Mouse (Mus musculus): ENCODE data around the gene Mapk8ip1. TPM values are rescaled to one million over a fixed set of nuclear protein-coding genes. Genes with fewer than 3 reads are reported as not detected.

Gene Mapk8ip1
- polyA plus RNA-seq, 1 experiment from 2014 or later: 34.8 TPM

DNA sequence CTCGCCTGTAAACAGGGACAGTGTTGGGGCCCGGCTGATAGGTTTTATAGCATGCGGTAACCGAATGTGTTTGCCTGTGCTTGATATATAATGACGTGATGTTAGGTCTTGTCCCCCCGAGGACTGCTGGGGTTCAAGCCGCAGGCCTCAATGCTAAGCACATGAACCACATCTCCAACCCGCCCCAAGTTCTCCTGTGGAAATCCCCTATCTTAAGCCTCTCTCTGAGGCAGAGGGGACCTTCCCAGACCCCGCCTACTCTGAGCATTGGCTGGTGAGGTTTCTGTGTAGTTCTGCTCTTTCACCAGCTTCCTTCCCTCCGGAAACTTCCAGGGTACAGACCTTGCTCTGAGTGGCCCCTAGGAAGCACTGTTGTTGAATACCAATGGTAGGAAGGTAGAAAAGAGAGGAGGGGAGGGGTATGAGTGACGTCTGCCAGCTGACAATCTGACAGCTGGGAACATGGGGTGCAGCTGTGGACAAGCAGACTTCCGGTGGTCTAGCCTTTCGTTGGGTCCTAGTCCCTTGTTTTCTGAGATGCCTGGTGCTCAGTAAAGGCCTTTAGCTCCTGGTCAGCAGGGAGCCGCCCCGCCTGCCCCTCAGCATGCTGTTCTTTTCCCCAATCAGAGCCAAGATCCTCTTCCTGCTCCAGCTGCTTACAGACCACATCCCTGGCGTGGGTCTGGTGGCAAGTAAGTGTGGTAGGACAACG is 21.1 kb downstream of the Mapk8ip1 start:
- peaks cover 11% of the 10 kb centered on the region for H3K4me1 ChIP-seq (replicated peaks)
- peaks cover 78% of the 10 kb centered on the region for H3K36me3 ChIP-seq
- no peaks in the 10 kb centered on the region for H3K27me3 ChIP-seq
- H3K4me2 ChIP-seq: no peak overlapping the region
- 74% methylated on average over 17 of the region's 17 CpGs for WGBS
- no peak for ATAC-seq (ENCODE audit: insufficient number of reproducible peaks, insufficient read depth, low FRiP score, low TSS enrichment, low read depth)
- no peak overlapping the region for H3K27ac ChIP-seq
- H3K9me3 ChIP-seq: no peaks in the 10 kb centered on the region
- H3K4me3 ChIP-seq (replicated peaks): no peak overlapping the region
- H3K9ac ChIP-seq (replicated peaks): no peak overlapping the region

DNA sequence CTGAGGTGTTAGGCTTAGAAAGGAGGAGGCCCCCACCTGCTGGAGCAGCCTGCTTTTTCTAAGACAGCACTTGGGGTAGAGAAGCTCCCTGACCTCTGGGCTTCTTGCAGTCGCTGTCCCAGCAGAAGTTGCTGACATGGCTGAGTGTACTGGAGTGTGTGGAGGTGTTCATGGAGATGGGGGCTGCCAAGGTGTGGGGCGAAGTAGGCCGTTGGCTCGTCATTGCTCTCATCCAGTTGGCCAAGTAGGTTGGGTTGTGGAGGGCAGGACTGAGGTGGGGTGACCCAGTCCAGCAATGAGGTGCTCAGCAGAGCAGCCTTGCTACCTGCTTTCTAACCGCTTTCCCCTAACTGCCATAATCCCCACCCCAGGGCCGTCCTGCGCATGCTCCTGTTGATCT is 23.7 kb downstream of the Mapk8ip1 start:
- peaks cover 52% of the 10 kb centered on the region for H3K36me3 ChIP-seq

DNA sequence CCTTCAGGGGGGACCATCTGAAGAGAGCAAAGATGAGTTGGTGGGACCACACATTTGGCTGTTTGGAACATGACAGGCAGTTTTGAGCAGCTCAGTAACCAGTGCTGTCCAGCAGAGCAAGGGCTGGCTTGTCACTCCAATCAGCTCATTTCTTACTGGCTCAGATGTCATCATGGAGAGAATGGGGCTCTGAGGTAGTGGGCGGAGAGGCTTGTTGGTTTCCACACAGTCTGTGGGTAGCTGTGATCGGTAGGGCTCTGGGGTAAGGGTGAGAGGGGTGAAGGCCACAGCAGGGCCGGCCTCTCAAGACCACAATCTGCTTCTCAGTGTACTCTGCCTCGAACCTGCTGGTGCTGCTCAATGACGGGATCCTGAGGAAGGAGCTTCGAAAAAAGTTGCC is 24.8 kb downstream of the Mapk8ip1 start:
- Histone ChIP-seq H3K4me1 (replicated peaks) (peaks cover 32% of the 10 kb centered on the region), H3K27me3 (peaks cover 16% of the 10 kb centered on the region), H3K4me2 (peak overlapping the region; percentile 94), H3K36me3 (peaks cover 42% of the 10 kb centered on the region), H3K27ac (no peak overlapping the region), H3K9ac (replicated peaks) (peak overlapping the region; percentile 57; the same call in 1 of the 2 replicates), H3K4me3 (replicated peaks) (peak overlapping the region; percentile 76), H3K9me3 (no peaks in the 10 kb centered on the region)
- 83% methylated on average over 6 of the region's 6 CpGs for WGBS
- no peak for ATAC-seq (ENCODE audit: insufficient number of reproducible peaks, insufficient read depth, low FRiP score, low TSS enrichment, low read depth)

More for the DNA sequence above, 23.7 kb downstream of the Mapk8ip1 start:
- Histone ChIP-seq H3K9ac (replicated peaks) (no peak overlapping the region), H3K27ac (no peak overlapping the region), H3K4me2 (no peak overlapping the region), H3K9me3 (no peaks in the 10 kb centered on the region), H3K4me1 (replicated peaks) (peaks cover 22% of the 10 kb centered on the region), H3K4me3 (replicated peaks) (no peak overlapping the region), H3K27me3 (peaks cover 6% of the 10 kb centered on the region; the same call in 1 of the 2 replicates)
- 91% methylated on average over 7 of the region's 7 CpGs for WGBS
- ATAC-seq (ENCODE audit: insufficient number of reproducible peaks, insufficient read depth, low FRiP score, low TSS enrichment, low read depth): no peak

- Histone ChIP-seq H3K36me3 (peaks cover 37% of the 10 kb centered on the region), H3K9ac (replicated peaks) (peak overlapping the region; percentile 57), H3K4me3 (replicated peaks) (peak overlapping the region; percentile 76), H3K4me2 (peak overlapping the region; percentile 94), H3K27ac (peak overlapping the region; percentile 87), H3K4me1 (replicated peaks) (peaks cover 37% of the 10 kb centered on the region), H3K9me3 (no peaks in the 10 kb centered on the region), H3K27me3 (peaks cover 21% of the 10 kb centered on the region)
- ATAC-seq (ENCODE audit: insufficient number of reproducible peaks, insufficient read depth, low FRiP score, low TSS enrichment, low read depth): no peak
- 13% methylated on average over 10 of the region's 10 CpGs for WGBS
These were observed 25.3 kb downstream of the Mapk8ip1 start for GRCm38 (mm10) chr2:92375788-92376187.

GRCm38 (mm10) chr2:92375099-92375623 is 25.9 kb downstream of the Mapk8ip1 start:
- Histone ChIP-seq H3K27ac (peak overlapping the region; percentile 87), H3K9me3 (no peaks in the 10 kb centered on the region), H3K4me1 (replicated peaks) (peaks cover 43% of the 10 kb centered on the region), H3K27me3 (peaks cover 28% of the 10 kb centered on the region), H3K9ac (replicated peaks) (peak overlapping the region; percentile 57), H3K4me3 (replicated peaks) (peak overlapping the region; percentile 76), H3K4me2 (peak overlapping the region; percentile 94), H3K36me3 (peaks cover 30% of the 10 kb centered on the region)
- under 1% methylated on average over 29 of the region's 29 CpGs for WGBS
- peak; percentile 92 for ATAC-seq (ENCODE audit: insufficient number of reproducible peaks, insufficient read depth, low FRiP score, low TSS enrichment, low read depth)

GRCm38 (mm10) chr2:92374514-92374913 is 26.5 kb downstream of the Mapk8ip1 start, which contains the start of the genes Pex16 and Large2:
TSS of gene Pex16 (plus strand) at chr2:92374676.
TSS of gene Large2 (minus strand) at chr2:92374869.
- Histone ChIP-seq H3K4me1 (replicated peaks) (peaks cover 50% of the 10 kb centered on the region), H3K27ac (peak within 1 kb of the TSS; percentile 87), H3K36me3 (peaks cover 25% of the 10 kb centered on the region), H3K9ac (replicated peaks) (peak within 1 kb of the TSS; percentile 57), H3K9me3 (no peaks in the 10 kb centered on the region), H3K4me3 (replicated peaks) (peak within 1 kb of the TSS; percentile 76), H3K4me2 (peak within 1 kb of the TSS; percentile 94), H3K27me3 (peaks cover 34% of the 10 kb centered on the region)
- no peak for ATAC-seq (ENCODE audit: insufficient number of reproducible peaks, insufficient read depth, low FRiP score, low TSS enrichment, low read depth)
- 2% methylated on average over 16 of the region's 16 CpGs for WGBS

DNA sequence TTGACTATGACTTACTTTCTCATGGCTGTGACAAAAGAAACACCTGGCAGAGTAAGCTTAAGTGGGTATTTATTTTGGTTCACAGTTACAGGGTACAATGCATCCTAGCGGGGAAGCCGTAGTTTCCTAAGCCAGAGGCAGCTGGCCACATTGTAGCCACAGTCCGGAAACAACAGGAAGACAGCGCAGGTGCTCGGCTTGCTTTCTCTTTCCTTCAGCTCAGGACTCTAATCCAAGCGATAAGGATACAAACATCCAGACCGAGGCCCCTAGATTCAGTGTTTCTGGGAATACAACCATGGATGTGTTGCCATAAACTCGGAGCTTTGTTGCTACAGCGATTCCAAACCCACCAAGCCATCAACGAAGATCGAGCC is 27.6 kb downstream of the Mapk8ip1 start:
- Histone ChIP-seq H3K27me3 (peaks cover 44% of the 10 kb centered on the region), H3K4me2 (no peak overlapping the region)

DNA sequence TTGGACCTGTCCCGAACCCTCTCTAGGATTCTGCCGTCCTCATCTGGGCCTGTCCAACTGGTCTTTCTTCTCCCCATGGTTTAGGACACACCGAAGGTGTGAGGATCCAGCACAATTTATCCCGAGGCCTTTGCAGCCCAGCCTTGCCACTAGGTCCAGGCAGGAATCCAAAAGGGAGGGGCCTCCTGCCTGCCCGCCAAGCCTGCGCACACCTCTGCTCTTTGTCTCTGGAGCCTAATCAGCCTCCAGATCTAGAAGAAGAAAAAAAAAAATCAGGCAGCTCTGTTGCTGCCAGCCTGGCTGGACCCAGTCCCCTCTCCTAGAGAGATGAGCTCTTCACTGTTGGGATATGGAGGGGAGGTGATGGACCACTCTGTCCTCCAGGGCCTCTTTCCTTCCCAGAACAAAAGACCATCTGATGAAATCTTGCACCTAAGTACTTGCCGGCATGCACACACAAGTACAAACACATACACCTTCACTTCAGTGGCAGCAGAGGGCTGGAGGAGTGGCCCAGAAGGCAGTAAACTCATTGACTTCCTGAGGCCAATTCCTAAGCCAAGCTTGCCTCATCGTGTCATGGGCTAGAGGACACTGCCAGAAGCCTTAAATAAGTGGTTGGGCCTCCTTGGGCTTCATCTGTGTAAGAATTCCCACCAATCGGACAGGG is 28.2 kb downstream of the Mapk8ip1 start:
- Histone ChIP-seq H3K27me3 (peaks cover 44% of the 10 kb centered on the region), H3K4me1 (replicated peaks) (peaks cover 54% of the 10 kb centered on the region), H3K36me3 (peaks cover 9% of the 10 kb centered on the region; the same call in 1 of the 2 replicates), H3K9ac (replicated peaks) (no peak overlapping the region), H3K4me2 (no peak overlapping the region), H3K4me3 (replicated peaks) (no peak overlapping the region), H3K9me3 (no peaks in the 10 kb centered on the region), H3K27ac (peak overlapping the region; percentile 37; the same call in 1 of the 2 replicates)
- 43% methylated on average over 9 of the region's 9 CpGs for WGBS
- ATAC-seq (ENCODE audit: insufficient number of reproducible peaks, insufficient read depth, low FRiP score, low TSS enrichment, low read depth): no peak

More for the DNA sequence above, 27.6 kb downstream of the Mapk8ip1 start:
- Histone ChIP-seq H3K9ac (replicated peaks) (0 out of 2 replicates have a peak overlapping the region, but pooled peaks have one; percentile 4), H3K36me3 (peaks cover 15% of the 10 kb centered on the region; the same call in 1 of the 2 replicates), H3K27ac (0 out of 2 replicates have a peak overlapping the region, but pooled peaks have one; percentile 41), H3K9me3 (no peaks in the 10 kb centered on the region), H3K4me1 (replicated peaks) (peaks cover 54% of the 10 kb centered on the region), H3K4me3 (replicated peaks) (no peak overlapping the region)
- 81% methylated on average over 11 of the region's 11 CpGs for WGBS
- no peak for ATAC-seq (ENCODE audit: insufficient number of reproducible peaks, insufficient read depth, low FRiP score, low TSS enrichment, low read depth)

- peaks cover 62% of the 10 kb centered on the region for H3K4me1 ChIP-seq (replicated peaks)
- peak overlapping the region; percentile 93 for H3K4me2 ChIP-seq
- no peak for ATAC-seq (ENCODE audit: insufficient number of reproducible peaks, insufficient read depth, low FRiP score, low TSS enrichment, low read depth)
- no peaks in the 10 kb centered on the region for H3K9me3 ChIP-seq
- no peak overlapping the region for H3K9ac ChIP-seq (replicated peaks)
- peak overlapping the region; percentile 37; the same call in 1 of the 2 replicates for H3K27ac ChIP-seq
- H3K36me3 ChIP-seq: peaks cover 2% of the 10 kb centered on the region; the same call in 1 of the 2 replicates
- peaks cover 44% of the 10 kb centered on the region for H3K27me3 ChIP-seq
- no peak overlapping the region for H3K4me3 ChIP-seq (replicated peaks)
- 29% methylated on average over 10 of the region's 10 CpGs for WGBS
These were observed 28.9 kb downstream of the Mapk8ip1 start for GRCm38 (mm10) chr2:92371971-92372690.

DNA sequence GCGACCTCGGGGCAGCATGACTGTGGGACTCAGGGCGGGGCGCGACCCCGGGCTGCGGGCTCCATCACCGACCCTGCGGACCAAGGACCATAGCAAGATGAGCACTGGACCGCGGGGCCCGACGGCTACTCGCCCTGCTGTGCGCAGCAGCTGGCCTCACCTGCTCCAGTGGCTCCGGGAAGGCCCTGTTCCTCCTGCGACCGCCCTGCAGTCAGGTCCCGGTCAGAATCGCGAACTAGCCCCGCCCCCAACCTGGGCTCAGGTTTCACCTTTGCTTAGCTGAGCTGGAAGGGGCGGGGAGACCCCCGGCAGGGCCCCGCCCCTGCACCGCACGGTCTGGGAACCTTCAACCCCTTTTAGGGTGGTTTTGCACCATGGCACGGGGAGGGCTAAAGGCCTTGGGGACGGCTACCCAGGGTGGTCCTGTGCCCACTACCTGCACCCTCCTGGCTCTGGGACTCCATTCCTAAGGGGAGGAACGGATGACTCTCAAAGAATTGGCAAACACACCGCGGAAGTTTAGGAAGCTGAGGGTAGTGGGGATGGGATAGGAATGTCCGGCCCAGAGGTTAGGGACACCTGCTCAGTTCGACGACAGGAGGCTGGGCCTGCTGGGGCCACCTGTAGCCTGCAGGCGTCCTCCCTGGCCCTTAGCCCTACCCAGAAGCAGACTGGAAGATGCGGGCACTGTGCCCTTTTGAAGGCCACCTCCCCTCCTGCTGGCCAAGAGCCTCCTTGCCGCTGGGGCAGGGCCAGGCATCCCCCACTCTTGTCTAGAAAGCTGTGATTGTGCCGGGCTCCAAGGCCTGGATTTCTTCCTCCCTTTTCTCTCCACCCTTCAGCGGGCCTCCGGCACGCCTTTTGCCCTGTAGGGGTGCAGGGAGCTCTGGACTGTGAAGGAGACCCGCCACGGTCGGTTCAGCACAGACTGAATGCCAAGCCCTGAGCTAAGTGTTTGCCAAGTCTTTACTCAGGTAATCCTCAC is 29.9 kb downstream of the Mapk8ip1 start:
- H3K4me2 ChIP-seq: peak overlapping the region; percentile 93
- H3K4me3 ChIP-seq (replicated peaks): peak overlapping the region; percentile 56
- H3K9ac ChIP-seq (replicated peaks): peak overlapping the region; percentile 66
- H3K9me3 ChIP-seq: no peaks in the 10 kb centered on the region
- 3% methylated on average over 45 of the region's 45 CpGs for WGBS
- peaks cover 1% of the 10 kb centered on the region for H3K36me3 ChIP-seq
- ATAC-seq (ENCODE audit: insufficient number of reproducible peaks, insufficient read depth, low FRiP score, low TSS enrichment, low read depth): peak; percentile 33
- H3K27me3 ChIP-seq: peaks cover 44% of the 10 kb centered on the region
- peaks cover 59% of the 10 kb centered on the region for H3K4me1 ChIP-seq (replicated peaks)
- H3K27ac ChIP-seq: peak overlapping the region; percentile 37; the same call in 1 of the 2 replicates
